Mouse (Mus musculus) mature B cell (primary cell): Measurements from ENCODE around the gene Dhcr7.

Experiments used
- in situ Hi-C: fragments of 300-500 bp; cut with MboI; formaldehyde crosslinking; loops from 2 replicates; pipeline ENCODE4 v1.14.3; 2019

The Dhcr7 gene

GRCm38 (mm10) chr7:143832611-143833010, 9.7 kb downstream of the Dhcr7 start:
- in situ Hi-C loops = no loop called here

- in situ Hi-C loops = no loop called here
These were observed 10.7 kb downstream of the Dhcr7 start for GRCm38 (mm10) chr7:143833581-143834190.

- in situ Hi-C loops = no loop called here
These were observed 11.4 kb downstream of the Dhcr7 start for GRCm38 (mm10) chr7:143834316-143834715.

- in situ Hi-C loops = no loop called here
These were observed 12.0 kb downstream of the Dhcr7 start for GRCm38 (mm10) chr7:143834972-143835371.

- in situ Hi-C loops = no loop called here
These were observed 14.9 kb downstream of the Dhcr7 start for GRCm38 (mm10) chr7:143837705-143838358.

- in situ Hi-C loops = no loop called here
These were observed 17.2 kb downstream of the Dhcr7 start for GRCm38 (mm10) chr7:143840121-143840520.

- in situ Hi-C loops = no loop called here
These were observed 18.4 kb downstream of the Dhcr7 start for GRCm38 (mm10) chr7:143841301-143841700.

GRCm38 (mm10) chr7:143848127-143848767, 25.3 kb downstream of the Dhcr7 start:
- in situ Hi-C loops = no loop called here

- in situ Hi-C loops = no loop called here
These were observed 26.0 kb downstream of the Dhcr7 start for GRCm38 (mm10) chr7:143848768-143849482.

- in situ Hi-C loops = no loop called here
These were observed 43.6 kb downstream of the Dhcr7 start, which contains the start of gene Gm498 for GRCm38 (mm10) chr7:143866538-143866937. Gene Gm498 (plus strand): TSS chr7:143866838.

- in situ Hi-C loops = no loop called here
These were observed 45.9 kb downstream of the Dhcr7 start for GRCm38 (mm10) chr7:143868874-143869273.

- in situ Hi-C loops = no loop called here
These were observed 60.8 kb downstream of the Dhcr7 start for GRCm38 (mm10) chr7:143883717-143884116.

GRCm38 (mm10) chr7:143891146-143891545, 68.2 kb downstream of the Dhcr7 start:
- in situ Hi-C loops = no loop called here

GRCm38 (mm10) chr7:143892361-143892760, 69.4 kb downstream of the Dhcr7 start:
- in situ Hi-C loops = no loop called here
